Mouse (Mus musculus) liver, postnatal 0 days (tissue): Measurements from ENCODE around the gene Nr4a3. TPM values are rescaled to one million over a fixed set of nuclear protein-coding genes. Genes with fewer than 3 reads are reported as not detected.

ENCODE experiments used
- ATAC-seq: fragments of 200-750 bp; cut with Nextera tagmentation; 2 replicates; pipeline ENCODE4 v1.8.0; 2017; ENCODE audit warnings: mild to moderate bottlenecking, moderate library complexity
- DNase-seq: peaks from one replicate; pipeline ENCODE4 v3.0.0-alpha.2; 2016
- H3K27ac ChIP-seq: fragments of 300-500 bp; sonication (generic); 2 replicates; pipeline ENCODE4 v1.5.1; 2014; ENCODE audit warnings: antibody characterized with exemption, moderate library complexity, mild to moderate bottlenecking, low read depth
- H3K27me3 ChIP-seq: fragments of 300-500 bp; sonication (generic); 2 replicates; pipeline ENCODE4 v1.6.1; 2014; ENCODE audit warnings: low read length, control low read depth, mixed read lengths; ENCODE audit not compliant: insufficient read depth
- H3K36me3 ChIP-seq: fragments of 300-500 bp; sonication (generic); replicated peaks from 2 replicates; pipeline ENCODE4 v1.6.1; 2014; ENCODE audit warnings: mild to moderate bottlenecking, control low read depth, low read length, moderate library complexity, mixed read lengths; ENCODE audit not compliant: insufficient read depth
- H3K4me1 ChIP-seq: fragments of 300-500 bp; sonication (generic); 2 replicates; pipeline ENCODE4 v1.6.1; 2014; ENCODE audit warnings: antibody characterized with exemption, mild to moderate bottlenecking, control low read depth; ENCODE audit not compliant: insufficient read depth
- H3K4me2 ChIP-seq: fragments of 300-500 bp; sonication (generic); 2 replicates; pipeline ENCODE4 v1.6.1; 2014; ENCODE audit warnings: low read depth, mild to moderate bottlenecking, low read length, moderate library complexity, mixed read lengths
- H3K4me3 ChIP-seq: fragments of 300-500 bp; sonication (generic); 2 replicates; pipeline ENCODE4 v1.5.1; 2014; ENCODE audit warnings: low read depth, low read length
- H3K9ac ChIP-seq: fragments of 300-500 bp; sonication (generic); replicated peaks from 2 replicates; pipeline ENCODE4 v1.6.1; 2014; ENCODE audit warnings: mild to moderate bottlenecking, moderate library complexity
- H3K9me3 ChIP-seq: fragments of 300-500 bp; sonication (generic); 2 replicates; pipeline ENCODE4 v1.6.1; 2016; ENCODE audit warnings: mild to moderate bottlenecking, control low read depth, low read length, mixed read lengths
- CTCF ChIP-seq: sonication (generic); IDR thresholded peaks from 2 replicates; pipeline ENCODE4 v1.5.1; 2016; ENCODE audit warnings: antibody characterized with exemption, low read depth
- EP300 ChIP-seq: IDR thresholded peaks from 2 replicates; pipeline ENCODE4 v1.6.1; 2016; ENCODE audit warnings: antibody characterized with exemption, low read depth, mild to moderate bottlenecking
- WGBS: fragments of 180-500 bp; shearing (Covaris S2); extraction: QIAGEN DNeasy Blood & Tissue Kit; methylation state at CpG from one replicate; pipeline ENCODE4 v1.1.7; 2014; ENCODE audit not compliant: insufficient replicate concordance; 5-methylcytosine and 5-hydroxymethylcytosine counted together
- polyA plus RNA-seq: library from polyadenylated mRNA; unstranded; fragments of >200 nt; fragmentation: Nextera tagmentation; extraction: Ambion mirVana; gene quantifications from 2 replicates; pipeline ENCODE4 v1.2.1, GENCODE M21; 2015

Nr4a3 gene
- polyA plus RNA-seq, 1 experiment from 2014 or later = not detected

DNA sequence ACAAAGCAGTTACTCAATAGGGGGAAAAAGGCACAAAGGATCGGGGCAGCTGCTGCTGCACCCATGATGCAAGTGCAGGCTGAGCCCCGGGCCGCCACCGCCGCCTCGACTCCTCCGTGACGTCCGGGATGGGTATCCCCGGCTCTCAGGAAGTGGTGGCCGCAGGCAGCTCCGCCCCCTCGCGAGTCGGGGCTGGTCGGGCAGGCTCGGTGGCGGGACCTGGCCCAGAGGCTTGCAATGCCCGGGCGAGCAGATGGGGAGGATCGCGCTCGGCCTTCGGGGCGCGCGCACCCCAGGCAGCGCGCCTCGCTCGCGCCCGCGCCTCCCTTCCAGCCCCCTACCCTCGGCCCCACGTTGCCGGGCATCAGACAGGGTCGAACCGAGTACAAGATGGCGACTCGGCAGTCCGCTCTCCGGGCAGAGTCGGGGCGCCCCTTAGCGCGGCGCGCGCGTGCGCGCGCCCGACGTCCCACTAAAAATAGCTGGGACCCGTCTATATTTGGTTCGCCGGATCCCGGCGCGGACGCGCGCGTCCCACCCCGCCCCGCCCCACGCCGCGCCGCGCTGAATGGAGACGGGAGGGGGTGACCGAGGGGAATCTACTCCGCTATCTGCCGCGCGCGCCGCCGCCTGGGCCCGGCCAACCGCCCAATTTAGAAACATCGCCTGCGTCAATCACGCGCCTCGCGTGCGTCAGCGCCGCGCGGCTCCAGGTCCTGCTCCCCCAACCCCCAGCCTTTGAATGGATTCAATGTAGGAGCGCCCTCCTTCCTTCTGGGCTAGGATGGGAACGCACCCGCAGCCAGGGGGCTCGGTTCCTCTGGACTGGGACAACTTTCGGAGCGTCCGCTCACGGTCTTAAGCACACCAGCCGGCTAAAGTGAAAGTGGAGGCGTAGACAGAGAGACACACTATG, 1.9 kb upstream of the Nr4a3 start:
- Histone ChIP-seq H3K4me2 (peak overlapping the region; percentile 95), H3K4me3 (peak overlapping the region; percentile 83), H3K9ac (peak overlapping the region; percentile 68), H3K4me1 (peaks cover 27% of the 10 kb centered on the region), H3K9me3 (no peaks in the 10 kb centered on the region), H3K27me3 (peaks cover 31% of the 10 kb centered on the region), H3K36me3 (no peaks in the 10 kb centered on the region), H3K27ac (peak overlapping the region; percentile 97)
- 2% methylated on average over 91 of the region's 105 CpGs for WGBS
- TF ChIP-seq CTCF (peak; percentile 64), EP300 (peak; percentile 55; the same call in 1 of the 2 replicates)
- DNase-seq (peak; percentile 94), ATAC-seq (peak; percentile 89)

DNA sequence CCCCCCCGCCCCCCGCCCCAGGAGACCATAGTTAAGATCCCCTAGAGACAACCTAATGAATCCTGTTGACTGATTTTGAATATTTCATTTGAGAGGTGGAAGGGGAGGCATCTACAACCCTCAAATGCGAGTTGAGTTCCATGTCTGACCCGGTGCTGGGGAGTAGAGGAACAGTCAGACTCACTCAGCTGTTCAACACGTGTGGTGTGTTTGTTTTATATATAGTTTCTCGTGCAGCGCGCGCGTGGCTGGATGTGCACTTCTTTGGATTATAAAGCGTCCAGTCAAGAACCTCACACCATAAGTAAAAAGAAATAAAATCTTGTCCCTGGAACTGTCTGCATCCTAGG, 837 bp upstream of the Nr4a3 start:
- H3K4me2 ChIP-seq = peak overlapping the region; percentile 95
- H3K9me3 ChIP-seq = no peaks in the 10 kb centered on the region
- no peak for TF ChIP-seq EP300
- TF ChIP-seq CTCF = no peak
- no peaks in the 10 kb centered on the region for H3K36me3 ChIP-seq
- WGBS = under 1% methylated on average over 11 of the region's 11 CpGs
- ATAC-seq = no peak
- peak overlapping the region; percentile 68 for H3K9ac ChIP-seq
- peaks cover 29% of the 10 kb centered on the region for H3K4me1 ChIP-seq
- peak overlapping the region; percentile 83 for H3K4me3 ChIP-seq
- H3K27me3 ChIP-seq = peaks cover 42% of the 10 kb centered on the region
- H3K27ac ChIP-seq = peak overlapping the region; percentile 97
- DNase-seq = no peak

- Histone ChIP-seq H3K4me3 (peak overlapping the region; percentile 83), H3K36me3 (no peaks in the 10 kb centered on the region), H3K27ac (no peak overlapping the region), H3K4me2 (peak overlapping the region; percentile 95), H3K9ac (peak overlapping the region; percentile 68), H3K4me1 (peaks cover 29% of the 10 kb centered on the region), H3K9me3 (no peaks in the 10 kb centered on the region), H3K27me3 (peaks cover 54% of the 10 kb centered on the region)
- WGBS = under 1% methylated on average over 37 of the region's 42 CpGs
- DNase-seq = peak; percentile 37
- TF ChIP-seq CTCF (no peak), EP300 (no peak)
- no peak for ATAC-seq
These were observed 348 bp downstream of the Nr4a3 start for GRCm38 (mm10) chr4:48045281-48045720.

- no peak for ATAC-seq
- under 1% methylated on average over 39 of the region's 39 CpGs for WGBS
- H3K4me1 ChIP-seq = peaks cover 29% of the 10 kb centered on the region
- H3K4me2 ChIP-seq = peak overlapping the region; percentile 95
- H3K27me3 ChIP-seq = peaks cover 59% of the 10 kb centered on the region
- H3K27ac ChIP-seq = no peak overlapping the region
- DNase-seq = peak; percentile 29
- H3K9me3 ChIP-seq = no peaks in the 10 kb centered on the region
- no peak for TF ChIP-seq CTCF
- no peaks in the 10 kb centered on the region for H3K36me3 ChIP-seq
- peak overlapping the region; percentile 83 for H3K4me3 ChIP-seq
- H3K9ac ChIP-seq = no peak overlapping the region
These were observed 938 bp downstream of the Nr4a3 start for GRCm38 (mm10) chr4:48045721-48046460.

- Histone ChIP-seq H3K4me2 (peak overlapping the region; percentile 95), H3K9me3 (no peaks in the 10 kb centered on the region), H3K27ac (no peak overlapping the region), H3K4me1 (peaks cover 29% of the 10 kb centered on the region), H3K36me3 (no peaks in the 10 kb centered on the region), H3K27me3 (peaks cover 65% of the 10 kb centered on the region), H3K4me3 (peak overlapping the region; percentile 83), H3K9ac (no peak overlapping the region)
- peak; percentile 16 for DNase-seq
- no peak for ATAC-seq
- no peak for TF ChIP-seq CTCF
- TF ChIP-seq EP300 = no peak
- WGBS = under 1% methylated on average over 20 of the region's 20 CpGs
These were observed 1.5 kb downstream of the Nr4a3 start for GRCm38 (mm10) chr4:48046461-48046901.

DNA sequence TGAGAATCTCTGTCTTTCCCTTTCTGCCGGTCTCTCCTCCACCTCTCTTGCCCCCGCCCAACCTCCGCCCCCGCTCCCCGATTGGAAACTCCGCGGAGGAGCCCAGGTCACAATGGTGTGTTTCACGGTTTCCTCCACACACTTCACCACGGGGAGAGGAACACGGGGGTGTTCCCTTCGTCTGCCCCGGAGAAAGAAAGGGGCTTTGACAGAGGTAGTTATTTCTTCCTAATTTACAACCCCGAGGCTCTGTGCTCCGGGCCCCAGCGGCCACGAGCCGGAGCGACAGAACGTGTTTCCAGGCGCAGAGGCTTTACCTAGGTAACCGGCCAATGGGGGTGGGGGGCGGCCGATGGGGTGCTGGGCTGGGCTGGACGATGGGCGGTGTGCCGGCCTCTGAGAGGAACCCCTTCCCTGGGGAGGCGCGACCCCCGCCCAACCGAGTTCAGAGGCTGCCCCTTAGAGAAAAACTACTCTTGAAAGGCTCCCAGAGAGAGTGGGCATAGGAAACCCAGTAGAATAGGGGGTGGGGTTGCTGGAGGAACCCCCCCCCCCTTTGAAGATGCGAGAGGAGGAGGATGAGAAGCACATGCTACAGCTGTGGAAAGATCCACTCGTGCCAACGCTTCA, 2.3 kb downstream of the Nr4a3 start:
- peaks cover 25% of the 10 kb centered on the region for H3K4me1 ChIP-seq
- H3K36me3 ChIP-seq = no peaks in the 10 kb centered on the region
- under 1% methylated on average over 32 of the region's 33 CpGs for WGBS
- peaks cover 73% of the 10 kb centered on the region for H3K27me3 ChIP-seq
- DNase-seq (peak; percentile 26), ATAC-seq (no peak)
- H3K4me2 ChIP-seq = peak overlapping the region; percentile 95
- H3K9me3 ChIP-seq = no peaks in the 10 kb centered on the region
- H3K9ac ChIP-seq = no peak overlapping the region
- peak overlapping the region; percentile 83 for H3K4me3 ChIP-seq
- TF ChIP-seq CTCF (no peak), EP300 (no peak)
- H3K27ac ChIP-seq = no peak overlapping the region
